Mouse (Mus musculus) cerebellum, adult 2 months (tissue): ENCODE data around the gene Scfd2.

ENCODE experiments used
- CTCF ChIP-seq: fragments of 200-500 bp; IDR thresholded peaks from 2 replicates; pipeline ENCODE4 v1.5.1; 2011; ENCODE audit warnings: low read depth, mild to moderate bottlenecking, control low read depth, low read length, moderate library complexity, borderline replicate concordance; ENCODE audit not compliant: insufficient read depth
- POLR2A ChIP-seq: fragments of 200-500 bp; IDR thresholded peaks from 2 replicates; pipeline ENCODE4 v1.6.1; 2011; ENCODE audit warnings: low read length, control low read depth, borderline replicate concordance; ENCODE audit not compliant: insufficient read depth

DNA sequence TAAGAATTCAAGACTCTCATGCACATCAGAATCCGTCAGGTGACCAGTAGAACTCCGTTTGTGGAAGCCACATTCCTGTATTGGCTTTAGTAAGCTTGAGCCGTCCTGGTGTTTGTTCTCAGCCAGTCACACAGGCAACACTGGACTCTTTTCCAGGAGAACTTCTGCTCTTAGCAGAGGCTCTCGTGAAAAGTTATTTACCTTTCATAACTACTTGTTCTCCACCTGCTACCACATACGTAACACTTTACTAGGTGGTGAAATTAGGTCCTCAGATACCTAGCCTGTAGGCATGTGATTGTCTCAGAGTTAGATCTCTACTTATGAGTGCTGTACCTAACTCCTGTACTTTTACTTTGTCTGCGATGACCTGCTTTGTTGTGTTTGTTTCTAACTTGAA, 40.2 kb upstream of the Scfd2 start:
- TF ChIP-seq POLR2A = no peak
- TF ChIP-seq CTCF = no peak
